Mouse (Mus musculus) gastrocnemius, postnatal 14 days (tissue): ENCODE results near the gene Pprc1. TPM values are rescaled to one million over a fixed set of nuclear protein-coding genes. Genes with fewer than 3 reads are reported as not detected.

ENCODE experiments used
- DNase-seq: peaks from one replicate; pipeline ENCODE4 v3.0.0; 2021; ENCODE audit warnings: mixed read lengths
- intact Hi-C: fragments of 180-260 bp; cut with DNase I; formaldehyde crosslinking; loops from one replicate; pipeline ENCODE4 v1.15.1; 2025; ENCODE audit warnings: low total_unique reads
- total RNA-seq, 2 experiments: library from RNA; stranded (reverse); gene quantifications; 2 replicates each; pipeline ENCODE4 v1.2.3; 2021

Gene Pprc1
- total RNA-seq, 2 experiments from 2014 or later: 11.2 to 11.5 TPM

- intact Hi-C loops: no loop called here
- no peak for DNase-seq
Observed at GRCm38 (mm10) chr19:46096396-46096795, 51.7 kb downstream of the Pprc1 start.

- DNase-seq: no peak
- intact Hi-C loops: no loop called here
Observed at GRCm38 (mm10) chr19:46099561-46099960, 54.9 kb downstream of the Pprc1 start.

- no peak for DNase-seq
- intact Hi-C loops: no loop called here
Observed at GRCm38 (mm10) chr19:46103437-46104186, 58.9 kb downstream of the Pprc1 start.

- DNase-seq: no peak
- intact Hi-C loops: no loop called here
Observed at GRCm38 (mm10) chr19:46104187-46104557, 59.5 kb downstream of the Pprc1 start.

GRCm38 (mm10) chr19:46110214-46110613 is 65.5 kb downstream of the Pprc1 start:
- intact Hi-C loops: no loop called here
- DNase-seq: no peak

- no peak for DNase-seq
- intact Hi-C loops: no loop called here
Observed at GRCm38 (mm10) chr19:46110781-46111180, 66.1 kb downstream of the Pprc1 start.

GRCm38 (mm10) chr19:46114617-46115016 is 69.9 kb downstream of the Pprc1 start:
- intact Hi-C loops: no loop called here

GRCm38 (mm10) chr19:46119458-46119857 is 74.8 kb downstream of the Pprc1 start:
- intact Hi-C loops: no loop called here
- no peak for DNase-seq

More at GRCm38 (mm10) chr19:46114617-46115016, 69.9 kb downstream of the Pprc1 start:
- no peak for DNase-seq

GRCm38 (mm10) chr19:46120872-46121271 is 76.2 kb downstream of the Pprc1 start:
- no peak for DNase-seq
- intact Hi-C loops: no loop called here

Other genes starting within 250 kb of the Pprc1 start
- gene Kcnip2, start 228.8 kb upstream of the Pprc1 start, total RNA-seq: under 1 TPM; 0.16 to 0.74 TPM
- gene Armh3, start 46.4 kb upstream of the Pprc1 start, total RNA-seq: 10 to 100 TPM; 10.8 to 10.9 TPM
- gene Hps6, start 41.4 kb upstream of the Pprc1 start, total RNA-seq: 1 to 10 TPM; 3.1 to 3.8 TPM
- gene Ldb1, start 328 bp downstream of the Pprc1 start, total RNA-seq: 10 to 100 TPM; 26.2 to 28.5 TPM
- 10 to 100 TPM; 17.5 to 25.5 TPM for gene Nolc1, start 31.0 kb downstream of the Pprc1 start, total RNA-seq
- gene Elovl3, start 87.0 kb downstream of the Pprc1 start, total RNA-seq: not detected
- 10 to 100 TPM; 12.9 to 21.9 TPM for gene Pitx3, start 103.4 kb downstream of the Pprc1 start, total RNA-seq
- 10 to 100 TPM; 45.0 to 47.8 TPM for gene Gbf1, start 107.6 kb downstream of the Pprc1 start, total RNA-seq